Mouse (Mus musculus) stomach, postnatal 0 days (tissue): ENCODE results near the gene Mrpl24. TPM values are rescaled to one million over a fixed set of nuclear protein-coding genes. Genes with fewer than 3 reads are reported as not detected.
"Not testable (repeated sequence)": the region's sequence is repeated elsewhere in the genome, so short reads cannot be mapped to it uniquely, and the experiment has no call there.

Source experiments
- ATAC-seq: fragments of 200-750 bp; cut with Nextera tagmentation; 2 replicates; pipeline ENCODE4 v1.8.0; 2017; ENCODE audit not compliant: low FRiP score, low TSS enrichment
- DNase-seq: peaks from one replicate; pipeline ENCODE4 v3.0.0-alpha.2; 2016; ENCODE audit warnings: low spot score
- H3K27ac ChIP-seq: fragments of 300-500 bp; sonication (generic); replicated peaks from 2 replicates; pipeline ENCODE4 v1.5.1; 2014; ENCODE audit warnings: mild to moderate bottlenecking, control low read depth
- H3K27me3 ChIP-seq: fragments of 300-500 bp; sonication (generic); 2 replicates; pipeline ENCODE4 v1.6.1; 2014; ENCODE audit warnings: low read length; ENCODE audit not compliant: control insufficient read depth, insufficient read depth
- H3K36me3 ChIP-seq: fragments of 300-500 bp; sonication (generic); 2 replicates; pipeline ENCODE4 v1.6.1; 2014; ENCODE audit warnings: low read length, mixed read lengths; ENCODE audit not compliant: control insufficient read depth, insufficient read depth
- H3K4me1 ChIP-seq: fragments of 300-500 bp; sonication (generic); replicated peaks from 2 replicates; pipeline ENCODE4 v1.6.1; 2014; ENCODE audit warnings: antibody characterized with exemption; ENCODE audit not compliant: control insufficient read depth, insufficient read depth
- H3K4me2 ChIP-seq: fragments of 300-500 bp; sonication (generic); replicated peaks from 2 replicates; pipeline ENCODE4 v1.6.1; 2014; ENCODE audit warnings: low read depth, mild to moderate bottlenecking, control low read depth, moderate library complexity
- H3K4me3 ChIP-seq: fragments of 300-500 bp; sonication (generic); 2 replicates; pipeline ENCODE4 v1.5.1; 2014; ENCODE audit warnings: low read depth, low read length, control low read depth
- H3K9ac ChIP-seq: fragments of 300-500 bp; sonication (generic); 2 replicates; pipeline ENCODE4 v1.6.1; 2014; ENCODE audit warnings: mild to moderate bottlenecking, low read length, control low read depth, mixed read lengths
- H3K9me3 ChIP-seq: fragments of 300-500 bp; sonication (generic); 2 replicates; pipeline ENCODE4 v1.6.1; 2016; ENCODE audit warnings: low read length; ENCODE audit not compliant: control insufficient read depth
- CTCF ChIP-seq: IDR thresholded peaks from 2 replicates; pipeline ENCODE4 v1.5.1; 2016; ENCODE audit warnings: antibody characterized with exemption, low read depth, mild to moderate bottlenecking, moderate library complexity
- EP300 ChIP-seq: optimal IDR thresholded peaks from 2 replicates; pipeline ENCODE3; 2016; ENCODE audit warnings: antibody characterized with exemption
- WGBS: fragments of 180-500 bp; shearing (Covaris S2); extraction: QIAGEN DNeasy Blood & Tissue Kit; methylation state at CpG from one replicate; pipeline ENCODE4 v1.1.7; 2014; 5-methylcytosine and 5-hydroxymethylcytosine counted together
- polyA plus RNA-seq: library from polyadenylated mRNA; unstranded; fragments of >200 nt; fragmentation: Nextera tagmentation; extraction: Ambion mirVana; gene quantifications from 2 replicates; pipeline ENCODE4 v1.2.1, GENCODE M21; 2015

Mrpl24 gene
- polyA plus RNA-seq, 1 experiment from 2014 or later = 61.4 TPM

DNA sequence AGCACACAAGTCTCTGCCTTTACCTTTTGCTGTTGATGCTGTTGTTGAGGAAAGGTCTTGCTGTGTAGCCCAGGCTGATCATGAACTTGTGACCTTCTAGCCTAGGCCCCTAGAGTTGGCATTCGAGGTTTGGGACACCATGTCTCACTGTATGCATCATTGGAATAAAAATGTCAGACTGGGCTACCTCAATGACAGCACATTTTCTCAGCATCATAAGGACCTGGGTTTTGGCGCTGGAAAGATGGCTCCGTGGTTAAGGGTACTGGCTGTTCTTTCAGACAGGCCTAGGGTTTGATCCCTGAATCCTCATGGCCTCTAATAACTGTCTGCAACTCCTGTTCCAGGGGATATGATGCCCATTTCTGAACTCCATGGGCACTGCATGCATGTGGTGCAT lies 19.5 kb upstream of the Mrpl24 start:
- ATAC-seq = no peak
- H3K9ac ChIP-seq = no peak overlapping the region
- no peaks in the 10 kb centered on the region for H3K36me3 ChIP-seq
- H3K27ac ChIP-seq = no peak overlapping the region
- TF ChIP-seq CTCF (no peak), EP300 (no peak)
- H3K9me3 ChIP-seq = no peaks in the 10 kb centered on the region
- DNase-seq = no peak
- H3K4me3 ChIP-seq = no peak overlapping the region
- H3K4me2 ChIP-seq = no peak overlapping the region
- H3K4me1 ChIP-seq = no peaks in the 10 kb centered on the region
- WGBS = 74% methylated on average over 3 of the region's 3 CpGs
- H3K27me3 ChIP-seq = no peaks in the 10 kb centered on the region

DNA sequence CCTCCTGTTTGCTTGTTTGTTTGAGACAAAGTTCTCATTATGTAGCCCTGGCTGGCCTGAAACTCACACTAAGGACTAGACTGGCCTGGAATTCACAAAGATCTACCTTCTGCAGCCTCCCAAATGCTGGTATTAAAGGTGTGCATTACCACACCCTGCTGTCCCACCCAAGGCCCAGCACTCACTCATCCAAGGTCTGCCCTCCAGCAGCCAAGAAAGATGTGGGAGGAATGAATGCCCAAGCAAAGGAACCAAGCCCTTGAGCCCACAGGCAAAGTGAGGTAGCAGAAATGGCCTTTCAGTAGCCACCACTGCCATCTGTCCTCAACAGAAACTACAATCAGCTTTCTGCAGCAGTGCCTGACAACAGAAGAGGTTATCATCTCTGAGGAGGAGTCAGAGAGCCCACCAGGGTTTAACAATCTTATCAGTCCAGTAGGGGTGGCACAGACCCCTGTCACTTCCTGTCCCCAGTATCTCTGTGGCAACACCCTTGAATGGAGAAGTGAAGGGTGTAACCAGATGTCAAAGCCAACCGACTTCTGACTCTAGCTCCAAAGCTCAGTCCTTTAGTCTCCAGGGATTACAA lies 18.2 kb upstream of the Mrpl24 start:
- H3K4me3 ChIP-seq = no peak overlapping the region
- no peaks in the 10 kb centered on the region for H3K27me3 ChIP-seq
- H3K36me3 ChIP-seq = no peaks in the 10 kb centered on the region
- DNase-seq (no peak), ATAC-seq (no peak)
- H3K4me1 ChIP-seq = no peaks in the 10 kb centered on the region
- 9% methylated on average over 1 of the region's 1 CpGs for WGBS
- TF ChIP-seq EP300 (no peak), CTCF (no peak)
- H3K4me2 ChIP-seq = no peak overlapping the region
- H3K9ac ChIP-seq = no peak overlapping the region
- no peaks in the 10 kb centered on the region for H3K9me3 ChIP-seq
- no peak overlapping the region for H3K27ac ChIP-seq

DNA sequence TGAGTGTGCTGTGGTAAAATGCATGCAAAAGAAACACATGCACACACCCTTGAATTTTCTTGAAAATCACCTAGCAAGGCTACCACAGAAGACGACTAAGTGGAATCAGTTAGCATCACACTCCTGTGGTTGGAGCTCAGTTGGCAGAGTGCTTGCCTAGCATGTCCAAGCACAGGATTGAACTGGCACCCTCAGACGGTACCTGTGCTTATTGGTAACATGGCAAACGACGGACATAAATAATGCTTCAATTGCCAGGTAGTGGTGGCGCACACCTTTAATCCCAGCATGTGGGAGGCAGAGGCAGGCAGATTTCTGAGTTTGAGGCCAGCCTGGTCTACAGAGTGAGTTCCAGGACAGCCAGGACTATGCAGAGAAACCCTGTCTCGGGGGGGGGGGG lies 17.3 kb upstream of the Mrpl24 start:
- H3K4me1 ChIP-seq, ATAC-seq, H3K9me3 ChIP-seq, H3K27me3 ChIP-seq, H3K27ac ChIP-seq, DNase-seq, H3K4me3 ChIP-seq, H3K36me3 ChIP-seq, H3K9ac ChIP-seq, H3K4me2 ChIP-seq: not testable (repeated sequence)
- WGBS = 89% methylated on average over 5 of the region's 6 CpGs

DNA sequence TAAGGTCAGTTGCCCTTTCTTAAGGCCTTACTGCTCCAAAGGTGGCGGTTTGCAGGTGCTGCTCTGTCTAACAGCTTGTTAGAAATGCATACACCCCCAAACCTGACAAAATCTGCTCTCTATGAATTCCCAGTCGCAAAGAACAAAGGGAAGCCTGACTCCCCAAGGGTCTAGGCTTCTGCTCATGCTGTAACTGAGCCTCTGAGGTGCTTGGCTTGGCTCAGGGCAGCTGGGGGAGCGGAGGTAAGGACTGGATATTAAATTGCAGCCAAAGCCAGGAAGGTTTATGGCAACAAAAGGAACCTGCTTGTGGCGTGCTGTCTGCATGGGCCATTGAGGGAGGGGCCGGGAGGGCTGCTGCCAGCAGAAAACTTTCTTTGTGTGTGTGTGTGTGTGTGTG lies 15.5 kb upstream of the Mrpl24 start:
- H3K36me3 ChIP-seq = no peaks in the 10 kb centered on the region
- no peak overlapping the region for H3K27ac ChIP-seq
- H3K9me3 ChIP-seq = no peaks in the 10 kb centered on the region
- 58% methylated on average over 5 of the region's 5 CpGs for WGBS
- H3K9ac ChIP-seq = no peak overlapping the region
- no peaks in the 10 kb centered on the region for H3K27me3 ChIP-seq
- ATAC-seq (no peak), DNase-seq (no peak)
- TF ChIP-seq CTCF = no peak
- no peak for TF ChIP-seq EP300
- H3K4me1 ChIP-seq = peaks cover 12% of the 10 kb centered on the region
- no peak overlapping the region for H3K4me2 ChIP-seq
- H3K4me3 ChIP-seq = no peak overlapping the region

DNA sequence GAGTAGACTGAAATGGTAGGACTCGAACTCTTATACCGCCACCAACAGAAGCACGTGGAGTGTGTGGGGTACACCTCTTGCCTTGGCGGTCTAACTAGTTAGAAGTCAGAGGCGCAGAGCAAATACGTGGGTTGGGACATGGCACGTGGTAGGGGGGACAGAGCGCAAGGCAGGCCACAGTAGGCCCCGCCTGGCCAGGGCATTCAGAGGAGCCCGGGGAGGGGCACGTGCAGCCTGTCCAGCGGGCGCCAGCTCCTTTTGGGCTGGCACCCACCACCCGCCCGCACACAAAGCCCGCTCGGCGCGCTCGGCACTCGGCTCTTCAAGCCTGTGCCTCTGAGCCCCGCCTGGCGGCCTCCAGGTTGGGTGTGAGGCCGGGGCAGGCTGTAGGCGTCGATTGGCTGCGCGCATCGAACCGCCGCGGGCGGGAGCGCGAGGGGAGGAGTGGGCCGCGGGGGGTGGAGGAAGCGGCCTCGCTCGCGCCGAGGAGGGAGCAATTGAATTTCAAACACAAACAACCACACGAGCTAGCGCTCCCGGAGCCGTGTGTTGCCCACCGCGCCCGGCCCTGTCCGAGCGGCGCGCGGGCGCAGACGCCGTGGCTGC lies 13.3 kb upstream of the Mrpl24 start, which contains the start of gene Hdgf:
Hdgf (plus strand) TSS at position 442 of the 606 bp plus-strand sequence.
- Histone ChIP-seq H3K9me3 (no peaks in the 10 kb centered on the region), H3K4me3 (peak within 1 kb of the TSS; percentile 94), H3K4me1 (peaks cover 23% of the 10 kb centered on the region), H3K27me3 (no peaks in the 10 kb centered on the region), H3K4me2 (peak within 1 kb of the TSS; percentile 79), H3K27ac (peak within 1 kb of the TSS; percentile 98), H3K9ac (peak within 1 kb of the TSS; percentile 94), H3K36me3 (no peaks in the 10 kb centered on the region)
- WGBS = under 1% methylated on average over 41 of the region's 57 CpGs
- TF ChIP-seq CTCF (peak; percentile 63), EP300 (no peak)
- ATAC-seq (peak; percentile 92), DNase-seq (peak; percentile 97)

DNA sequence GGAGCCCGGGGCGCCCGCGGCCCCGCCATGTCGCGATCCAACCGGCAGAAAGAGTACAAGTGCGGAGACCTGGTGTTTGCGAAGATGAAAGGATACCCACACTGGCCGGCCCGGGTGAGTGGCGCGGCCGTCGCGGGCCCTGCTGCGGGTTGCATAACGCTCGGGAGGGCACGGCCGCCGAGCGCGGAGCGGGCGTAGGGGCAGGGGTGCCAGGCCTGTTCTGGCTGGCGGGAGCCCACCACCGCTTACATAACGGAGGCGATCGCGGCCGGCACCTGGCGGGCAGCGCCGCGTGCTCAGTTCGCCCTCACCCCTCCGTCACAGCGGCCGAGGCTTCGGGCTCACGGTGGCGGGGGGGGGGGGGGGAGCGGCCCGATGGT lies 12.7 kb upstream of the Mrpl24 start:
- DNase-seq = peak; percentile 59
- Histone ChIP-seq H3K4me3 (peak overlapping the region; percentile 94), H3K27ac (peak overlapping the region; percentile 98)

More for the DNA sequence above, 12.7 kb upstream of the Mrpl24 start:
- Histone ChIP-seq H3K9me3 (no peaks in the 10 kb centered on the region), H3K4me2 (peak overlapping the region; percentile 79), H3K36me3 (no peaks in the 10 kb centered on the region), H3K27me3 (no peaks in the 10 kb centered on the region), H3K9ac (peak overlapping the region; percentile 94), H3K4me1 (peaks cover 23% of the 10 kb centered on the region)
- TF ChIP-seq EP300 (no peak), CTCF (no peak)
- peak; percentile 2; the same call in 1 of the 2 replicates for ATAC-seq
- 2% methylated on average over 25 of the region's 47 CpGs for WGBS
